Mouse (Mus musculus) liver, embryonic 14.5 days (tissue): ENCODE measurements around the gene Myt1l.

Source experiments
- CTCF ChIP-seq: IDR thresholded peaks from 2 replicates; pipeline ENCODE4 v1.5.1; 2016; ENCODE audit warnings: antibody characterized with exemption, low read depth, control low read depth
- EP300 ChIP-seq: IDR thresholded peaks from 2 replicates; pipeline ENCODE4 v1.6.1; 2016; ENCODE audit warnings: antibody characterized with exemption, low read depth

GRCm38 (mm10) chr12:29806415-29806814 lies 278.2 kb downstream of the Myt1l start:
- TF ChIP-seq CTCF (no peak), EP300 (no peak)
